Mouse (Mus musculus) thymus, adult 2 months (tissue): ENCODE data around the gene Gm3239. TPM values are rescaled to one million over a fixed set of nuclear protein-coding genes. Genes with fewer than 3 reads are reported as not detected.
"Not testable (repeated sequence)": the region's sequence is repeated elsewhere in the genome, so short reads cannot be mapped to it uniquely, and the experiment has no call there.

Source experiments
- DNase-seq: peaks from one replicate; pipeline ENCODE4 v3.0.0; 2021
- H3K27ac ChIP-seq: fragments of 200-500 bp; 2 replicates; pipeline ENCODE4 v1.5.1; 2012; ENCODE audit warnings: low read length, control low read depth; ENCODE audit not compliant: control insufficient read depth, insufficient read depth
- H3K27me3 ChIP-seq: fragments of 200-500 bp; 2 replicates; pipeline ENCODE4 v1.6.1; 2012; ENCODE audit warnings: mild to moderate bottlenecking, low read length, moderate library complexity, mixed read lengths; ENCODE audit not compliant: control insufficient read depth, insufficient read depth
- H3K36me3 ChIP-seq: fragments of 200-500 bp; 2 replicates; pipeline ENCODE4 v1.6.1; 2012; ENCODE audit warnings: mild to moderate bottlenecking, low read length, moderate library complexity; ENCODE audit not compliant: control insufficient read depth, insufficient read depth
- H3K4me1 ChIP-seq: fragments of 200-500 bp; replicated peaks from 2 replicates; pipeline ENCODE4 v1.6.1; 2012; ENCODE audit warnings: low read length; ENCODE audit not compliant: control insufficient read depth, insufficient read depth
- H3K4me3 ChIP-seq: fragments of 200-500 bp; 2 replicates; pipeline ENCODE4 v1.5.1; 2012; ENCODE audit warnings: mild to moderate bottlenecking, low read length, control low read depth, moderate library complexity; ENCODE audit not compliant: control insufficient read depth, insufficient read depth
- whole genome bisulfite sequencing: fragments of 180-500 bp; shearing (Covaris S2); methylation state at CpG from one replicate; pipeline ENCODE4 v1.1.7; 2018; 5-methylcytosine and 5-hydroxymethylcytosine counted together
- polyA plus RNA-seq: library from polyadenylated mRNA; depleted of rRNA; stranded (reverse); fragments of >200 nt; gene quantifications from 2 replicates; pipeline ENCODE4 v1.2.3, GENCODE M21; 2012; rRNA removed

Gm3239 gene
- not detected in 2 replicates for polyA plus RNA-seq

- not testable (repeated sequence) for H3K4me1 ChIP-seq, H3K4me3 ChIP-seq, H3K27ac ChIP-seq, DNase-seq, H3K27me3 ChIP-seq, H3K36me3 ChIP-seq
- WGBS = no CpG with 5 or more reads among the region's 2 CpGs
Observed at GRCm38 (mm10) chr14:4663892-4664291, at the start of gene Gm3239. Gene Gm3239, plus strand, starts transcription at chr14:4664192.

DNA sequence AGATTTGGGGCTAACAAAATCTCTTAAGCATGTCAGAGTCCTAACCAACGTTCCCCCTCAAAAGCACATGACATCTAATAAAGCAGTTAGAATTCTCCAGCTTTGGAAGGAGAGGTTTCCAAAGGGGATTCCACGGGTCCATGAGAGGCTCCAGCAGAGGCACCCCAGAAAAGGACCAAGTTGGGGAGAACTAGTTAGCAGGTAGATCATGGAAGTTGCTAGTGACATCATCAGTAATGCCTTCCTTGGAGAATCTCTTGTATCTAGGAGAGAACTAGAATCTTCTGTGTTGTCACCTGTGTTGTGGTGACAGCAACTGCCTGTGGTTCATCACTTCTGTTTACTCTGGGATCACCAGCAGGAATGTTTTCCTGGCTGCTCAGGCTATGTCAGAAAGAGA is 31.9 kb upstream of the Gm3239 start, which contains the start of gene Gm8159:
TSS of gene Gm8159 (plus strand) at position 301 of the 400 bp plus-strand sequence.
- not testable (repeated sequence) for H3K27ac ChIP-seq, H3K4me1 ChIP-seq, H3K27me3 ChIP-seq, H3K4me3 ChIP-seq, DNase-seq, H3K36me3 ChIP-seq
- no CpG with 5 or more reads among the region's 2 CpGs for WGBS

GRCm38 (mm10) chr14:4649309-4649708 is 14.7 kb upstream of the Gm3239 start:
- H3K4me3 ChIP-seq, H3K4me1 ChIP-seq, H3K36me3 ChIP-seq, H3K27me3 ChIP-seq, H3K27ac ChIP-seq: not testable (repeated sequence)
- DNase-seq = peak; percentile 2
- 8% methylated on average over 18 of the region's 18 CpGs for WGBS

GRCm38 (mm10) chr14:4650324-4650723 is 13.7 kb upstream of the Gm3239 start:
- WGBS = 11% methylated on average over 6 of the region's 9 CpGs
- DNase-seq, H3K27me3 ChIP-seq, H3K36me3 ChIP-seq, H3K4me3 ChIP-seq, H3K27ac ChIP-seq, H3K4me1 ChIP-seq: not testable (repeated sequence)

DNA sequence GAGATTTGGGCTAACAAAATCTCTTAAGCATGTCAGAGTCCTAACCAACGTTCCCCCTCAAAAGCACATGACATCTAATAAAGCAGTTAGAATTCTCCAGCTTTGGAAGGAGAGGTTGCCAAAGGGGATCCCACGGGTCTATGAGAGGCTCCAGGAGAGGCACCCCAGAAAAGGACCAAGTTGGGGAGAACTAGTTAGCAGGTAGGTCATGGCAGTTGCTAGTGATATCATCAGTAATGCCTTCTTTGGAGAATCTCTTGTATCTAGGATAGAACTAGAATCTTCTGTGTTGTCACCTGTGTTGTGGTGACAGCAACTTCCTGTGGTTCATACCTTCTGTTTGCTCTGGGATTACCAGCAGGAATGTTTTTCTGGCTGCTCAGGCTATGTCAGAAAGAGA is 44.9 kb downstream of the Gm3239 start, which contains the start of gene Gm7876:
TSS of gene Gm7876 (plus strand) at position 301 of the 400 bp plus-strand sequence.
- not testable (repeated sequence) for H3K4me3 ChIP-seq, H3K36me3 ChIP-seq, H3K27me3 ChIP-seq, H3K4me1 ChIP-seq, DNase-seq, H3K27ac ChIP-seq
- 89% methylated on average over 1 of the region's 2 CpGs for WGBS

Other genes starting within 250 kb of the Gm3239 start
- gene Gm3164, start 248.7 kb upstream of the Gm3239 start, polyA plus RNA-seq = 0.05 TPM in 1 of 2 replicates, not detected in the other
- gene Gm3173, start 233.2 kb upstream of the Gm3239 start, polyA plus RNA-seq = not detected in 2 replicates
- gene Gm3182, start 182.4 kb upstream of the Gm3239 start, polyA plus RNA-seq = not detected in 2 replicates
- not detected in 2 replicates for gene Gm3047, start 108.8 kb upstream of the Gm3239 start, polyA plus RNA-seq
- gene Gm8159, start 31.8 kb upstream of the Gm3239 start, polyA plus RNA-seq = not detected in 2 replicates
- gene Gm7876, start 45.0 kb downstream of the Gm3239 start, polyA plus RNA-seq = not detected in 2 replicates
- 0.07 TPM in 1 of 2 replicates, not detected in the other for gene Gm3252, start 62.6 kb downstream of the Gm3239 start, polyA plus RNA-seq
- not detected in 2 replicates for gene Gm9602, start 112.1 kb downstream of the Gm3239 start, polyA plus RNA-seq
- not detected in 2 replicates for gene Gm3269, start 173.9 kb downstream of the Gm3239 start, polyA plus RNA-seq
- not detected in 2 replicates for gene Gm3264, start 191.4 kb downstream of the Gm3239 start, polyA plus RNA-seq
- not detected in 2 replicates for gene Gm3278, start 228.2 kb downstream of the Gm3239 start, polyA plus RNA-seq